In genomic region chr6:123171040-123171439, GRCm38 (mm10) we compare ENCODE assay signal across 16 mouse cellular contexts. TPM values are rescaled to one million over a fixed set of nuclear protein-coding genes. Genes with fewer than 3 reads are reported as not detected.
"Had no signal": no experiment of that assay in that cellular context is flagged by ENCODE, and none has a peak within 500 bp of the region (broad histone marks: within the 10 kb centered on the region; RNA-seq: fewer than 3 reads in every experiment).

No protein-coding gene starts in this region.

- H3K27me3 ChIP-seq: intestine, embryonic 15.5 days; kidney, embryonic 15.5 days; limb, embryonic 12.5 days; midbrain, embryonic 12.5 days had no signal

- H3K27ac ChIP-seq: intestine, embryonic 15.5 days; kidney, embryonic 15.5 days; limb, embryonic 12.5 days; midbrain, embryonic 12.5 days had no signal

- H3K9me3 ChIP-seq: intestine, embryonic 15.5 days; kidney, embryonic 15.5 days; midbrain, embryonic 12.5 days had no signal

- H3K4me3 ChIP-seq: intestine, embryonic 15.5 days; kidney, embryonic 15.5 days; limb, embryonic 12.5 days; midbrain, embryonic 12.5 days had no signal

- H3K9ac ChIP-seq: intestine, embryonic 15.5 days; kidney, embryonic 15.5 days; limb, embryonic 12.5 days; midbrain, embryonic 12.5 days had no signal

- DNase-seq: kidney, adult 2 months; kidney, postnatal 14 days; liver; lung, postnatal 10 days; right cerebral cortex, postnatal 14 days; thymus, postnatal 36 days had no signal

- H3K4me2 ChIP-seq: intestine, embryonic 15.5 days; kidney, embryonic 15.5 days; limb, embryonic 12.5 days; midbrain, embryonic 12.5 days had no signal

- ATAC-seq: intestine, embryonic 15.5 days; midbrain, embryonic 16.5 days had no signal

- H3K36me3 ChIP-seq: intestine, embryonic 15.5 days; kidney, embryonic 15.5 days; limb, embryonic 12.5 days; midbrain, embryonic 12.5 days had no signal

- H3K4me1 ChIP-seq: intestine, embryonic 15.5 days; kidney, embryonic 15.5 days; limb, embryonic 12.5 days; midbrain, embryonic 12.5 days had no signal

RNA-seq across cellular contexts. Expression of gene Clec4b2, which starts 1.7 kb away (rescaled TPM):
- total RNA-seq: layer of hippocampus, adult 18-20 months; layer of hippocampus, postnatal 10 days; left cerebral cortex, postnatal 36 days; megakaryocyte-erythroid progenitor cell, adult 5-6 weeks had no signal
- polyA plus RNA-seq: intestine, embryonic 15.5 days; kidney, adult 2 months; kidney, embryonic 15.5 days; limb, embryonic 12.5 days; midbrain, embryonic 12.5 days; midbrain, embryonic 16.5 days; neural tube, embryonic 14.5 days had no signal

RNA-seq across cellular contexts. Expression of gene Clec4n, which starts 58.6 kb away (rescaled TPM):
- total RNA-seq: layer of hippocampus, adult 18-20 months; layer of hippocampus, postnatal 10 days; left cerebral cortex, postnatal 36 days; megakaryocyte-erythroid progenitor cell, adult 5-6 weeks had no signal
- polyA plus RNA-seq: neural tube, embryonic 14.5 days had no signal
